In the genomic region with DNA sequence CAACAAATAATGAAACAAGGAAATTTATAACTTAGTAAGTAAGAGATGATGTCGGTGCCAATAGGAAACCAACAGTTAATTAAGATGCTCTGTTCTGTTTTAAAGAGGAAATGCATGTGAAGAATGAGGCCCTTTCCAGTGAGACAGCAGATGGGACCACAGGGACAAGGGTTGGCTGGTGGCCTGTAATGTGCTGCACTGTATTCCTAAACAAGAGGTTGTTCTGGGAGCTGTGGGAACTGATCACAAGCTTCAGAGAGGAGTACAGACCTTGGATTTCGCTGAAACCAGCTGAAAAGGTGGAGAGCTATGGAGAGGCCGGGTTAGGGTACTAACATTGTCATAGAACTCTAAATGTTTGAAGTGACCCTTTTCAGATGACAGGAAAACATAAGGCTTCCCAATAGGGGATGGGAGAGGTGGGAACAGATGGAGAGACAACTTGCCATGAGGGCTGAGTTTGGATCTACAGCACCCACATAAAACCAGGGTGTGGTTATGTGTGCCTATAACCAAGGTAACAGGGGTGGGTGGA, we compare ENCODE assay signal across 20 mouse cellular contexts. TPM values are rescaled to one million over a fixed set of nuclear protein-coding genes. Genes with fewer than 3 reads are reported as not detected.
DNase-seq lines count a peak whose midpoint lies in the region; ATAC-seq lines count a peak whose summit lies in the region.
"Had no signal": no experiment of that assay in that cellular context is flagged by ENCODE, and none has a peak within 500 bp of the region (broad histone marks: within the 10 kb centered on the region; RNA-seq: fewer than 3 reads in every experiment).

No protein-coding gene starts in this region.

- no peak overlapping the region for H3K9ac ChIP-seq in midbrain, embryonic 16.5 days (ENCODE audit: low read depth, low read length)
- H3K9ac ChIP-seq: embryonic facial prominence, embryonic 13.5 days; forebrain, embryonic 12.5 days; forebrain, postnatal 0 days; heart, embryonic 12.5 days; hindbrain, embryonic 14.5 days; intestine, embryonic 15.5 days had no signal

- H3K27me3 ChIP-seq in midbrain, embryonic 16.5 days (ENCODE audit: control insufficient read depth, insufficient read depth, low read depth, low read length): no peaks in the 10 kb centered on the region; the same call in 1 of the 2 replicates
- 0 out of 2 replicates have a peak, but pooled peaks cover 5% of the 10 kb centered on the region for H3K27me3 ChIP-seq in embryonic facial prominence, embryonic 10.5 days (replicated peaks; ENCODE audit: low read depth, poor library complexity, severe bottlenecking)
- H3K27me3 ChIP-seq: embryonic facial prominence, embryonic 13.5 days; forebrain, embryonic 12.5 days; heart, embryonic 12.5 days had no signal

- H3K36me3 ChIP-seq in midbrain, embryonic 16.5 days (ENCODE audit: control insufficient read depth, insufficient read depth, low read length): no peaks in the 10 kb centered on the region
- H3K36me3 ChIP-seq in embryonic facial prominence, embryonic 10.5 days (replicated peaks): no peaks in the 10 kb centered on the region
- H3K36me3 ChIP-seq: embryonic facial prominence, embryonic 13.5 days; forebrain, embryonic 12.5 days; G1E; heart, embryonic 12.5 days; hindbrain, embryonic 10.5 days; intestine, embryonic 15.5 days had no signal

- ATAC-seq in cerebellum, adult (ENCODE audit: insufficient number of reproducible peaks, low FRiP score, low TSS enrichment): peak; percentile 71
- no peak for ATAC-seq in midbrain, embryonic 16.5 days
- ATAC-seq: CD4-positive, CD25-positive, alpha-beta regulatory T cell, adult 4 months; forebrain, postnatal 0 days; intestine, embryonic 15.5 days had no signal

- WGBS in midbrain, embryonic 16.5 days: 89% methylated on average over 3 of the region's 3 CpGs
- WGBS in embryonic facial prominence, embryonic 10.5 days: 86% methylated on average over 3 of the region's 3 CpGs

- H3K9me3 ChIP-seq in midbrain, embryonic 16.5 days (replicated peaks; ENCODE audit: control insufficient read depth, low read length, poor library complexity, severe bottlenecking): no peaks in the 10 kb centered on the region
- no peaks in the 10 kb centered on the region for H3K9me3 ChIP-seq in embryonic facial prominence, embryonic 10.5 days
- H3K9me3 ChIP-seq: embryonic facial prominence, embryonic 13.5 days; forebrain, embryonic 12.5 days; G1E; heart, embryonic 12.5 days; hindbrain, embryonic 10.5 days; intestine, embryonic 15.5 days had no signal

- H3K27ac ChIP-seq in midbrain, embryonic 16.5 days (ENCODE audit: low read length): no peak overlapping the region
- no peak overlapping the region for H3K27ac ChIP-seq in embryonic facial prominence, embryonic 10.5 days (replicated peaks)
- H3K27ac ChIP-seq: embryonic facial prominence, embryonic 13.5 days; forebrain, embryonic 12.5 days; hindbrain, embryonic 10.5 days; hindbrain, embryonic 14.5 days; intestine, embryonic 15.5 days had no signal

- no peak overlapping the region for H3K4me3 ChIP-seq in midbrain, embryonic 16.5 days (ENCODE audit: low read depth, low read length)
- H3K4me3 ChIP-seq in embryonic facial prominence, embryonic 10.5 days: no peak overlapping the region
- H3K4me3 ChIP-seq: embryonic facial prominence, embryonic 13.5 days; forebrain, embryonic 12.5 days; heart, embryonic 12.5 days; hindbrain, embryonic 10.5 days; intestine, embryonic 15.5 days had no signal

- no peak overlapping the region for H3K4me2 ChIP-seq in midbrain, embryonic 16.5 days (ENCODE audit: low read length)
- H3K4me2 ChIP-seq: embryonic facial prominence, embryonic 13.5 days; forebrain, embryonic 12.5 days; heart, embryonic 12.5 days; hindbrain, embryonic 14.5 days; intestine, embryonic 15.5 days had no signal

- no peak for DNase-seq in cerebellum, adult 11-12 months
- DNase-seq in layer of hippocampus, adult 11-12 months (ENCODE audit: low spot score): peak; percentile 28
- no peak for DNase-seq in layer of hippocampus, postnatal 10 days (ENCODE audit: low spot score in 2 of 2)
- DNase-seq in cerebellum, adult 9-11 months: peak; percentile 47
- peak; percentile 60 for DNase-seq in layer of hippocampus, adult 9-11 months
- DNase-seq in embryonic facial prominence, embryonic 10.5 days (ENCODE audit: low spot score): no peak
- DNase-seq: adrenal gland, postnatal 10 days; B cell, adult 2 months; forebrain, postnatal 0 days; gastrocnemius, postnatal 14 days had no signal

- H3K4me1 ChIP-seq in midbrain, embryonic 16.5 days (ENCODE audit: control insufficient read depth, insufficient read depth, low read length): no peaks in the 10 kb centered on the region; the same call in 1 of the 2 replicates
- peaks cover 8% of the 10 kb centered on the region for H3K4me1 ChIP-seq in embryonic facial prominence, embryonic 10.5 days
- H3K4me1 ChIP-seq: forebrain, embryonic 12.5 days; intestine, embryonic 15.5 days had no signal

RNA-seq across cellular contexts. Expression of a gene that starts 18.1 kb away (rescaled TPM):
- 10 to 100 TPM; 14.5 to 15.2 TPM for total RNA-seq in layer of hippocampus, postnatal 10 days (2021)
- polyA plus RNA-seq in midbrain, embryonic 16.5 days (2015; fragmentation: Nextera tagmentation; extraction: Ambion mirVana): 4.3 and 4.9 TPM in 2 replicates
- polyA plus RNA-seq in embryonic facial prominence, embryonic 10.5 days (2016; fragmentation: Nextera tagmentation; extraction: Ambion mirVana): 0.55 and 0.85 TPM in 2 replicates
- polyA plus RNA-seq: CD4-positive, CD25-positive, alpha-beta regulatory T cell, adult 4 months had no signal

Comparison
In these comparisons a context has a peak if more than half of its experiments do, and no peak if none do; other contexts are left out.
1. DNase-seq: peak in layer of hippocampus, adult 11-12 months (single experiment), cerebellum, adult 9-11 months (single experiment) and layer of hippocampus, adult 9-11 months (single experiment); none in cerebellum, adult 11-12 months (single experiment), layer of hippocampus, postnatal 10 days (0 of 2) and embryonic facial prominence, embryonic 10.5 days (single experiment).